Mouse (Mus musculus): ENCODE measurements around the gene Mrpl3.

- no peak for TF ChIP-seq CTCF (IDR thresholded peaks at IDR 0.05; ENCODE audit: borderline replicate concordance, extremely low read depth, insufficient read depth, insufficient read length)
- no peak for TF ChIP-seq POLR2A (IDR thresholded peaks at IDR 0.05; ENCODE audit: borderline replicate concordance, extremely low read depth, insufficient read depth, insufficient read length, poor library complexity, severe bottlenecking)
Measured at GRCm38 (mm10) chr9:105028311-105028710, 24.7 kb upstream of the Mrpl3 start.
